Mouse (Mus musculus) CH12.LX (cell line): ENCODE measurements around the gene Nup37. TPM values are rescaled to one million over a fixed set of nuclear protein-coding genes. Genes with fewer than 3 reads are reported as not detected.

Experiments used
- DNase-seq: peaks from one replicate; pipeline ENCODE4 v3.0.0-alpha.2; 2013; ENCODE audit errors: extremely low read depth
- H3K27ac ChIP-seq: 2 replicates; pipeline ENCODE4 v1.5.1; 2012; ENCODE audit warnings: low read depth, mild to moderate bottlenecking, control low read depth, moderate library complexity; ENCODE audit not compliant: insufficient read depth
- H3K27me3 ChIP-seq: replicated peaks from 2 replicates; pipeline ENCODE3; 2012; ENCODE audit warnings: inconsistent platforms
- H3K36me3 ChIP-seq, 2 experiments: replicated peaks in 1 of 2; 2 replicates each; pipeline versions ENCODE3 to v1.6.1; 2012; ENCODE audit warnings: inconsistent platforms in 1 of 2, low read length in 1 of 2, mild to moderate bottlenecking in 1 of 2, mixed read lengths in 1 of 2, moderate library complexity in 1 of 2; ENCODE audit not compliant: control insufficient read depth in 1 of 2, insufficient read depth in 1 of 2
- H3K4me1 ChIP-seq, 2 experiments: 2 replicates each; pipeline ENCODE4 v1.6.1; 2012; ENCODE audit warnings: inconsistent platforms in 1 of 2, moderate library complexity in 1 of 2; ENCODE audit not compliant: insufficient read depth in 2 of 2, control insufficient read depth in 1 of 2
- H3K4me2 ChIP-seq: 2 replicates; pipeline ENCODE4 v1.6.1; 2012; ENCODE audit warnings: low read depth, mild to moderate bottlenecking, control low read depth; ENCODE audit not compliant: poor library complexity, insufficient read depth, severe bottlenecking
- H3K4me3 ChIP-seq, 3 experiments: fragments of 150-350 bp in 1 of 3; sonication (generic) in 1 of 3; replicated peaks in 1 of 3; 2 replicates each; pipeline versions ENCODE3 to v1.5.1; 2011 to 2012; ENCODE audit warnings: low read depth in 2 of 3, low read length in 2 of 3, mild to moderate bottlenecking in 2 of 3, moderate library complexity in 2 of 3, control low read depth in 1 of 3, improper control_type of control experiment in 1 of 3, inconsistent platforms in 1 of 3, mixed read lengths in 1 of 3; ENCODE audit not compliant: poor library complexity in 1 of 3
- H3K79me2 ChIP-seq: replicated peaks from 2 replicates; pipeline ENCODE4 v1.6.1; 2012; ENCODE audit warnings: mild to moderate bottlenecking, moderate library complexity; ENCODE audit not compliant: control insufficient read depth, poor library complexity, insufficient read depth, severe bottlenecking; ENCODE audit errors: extremely low read depth
- H3K9ac ChIP-seq: 2 replicates; pipeline ENCODE4 v1.6.1; 2012; ENCODE audit warnings: low read depth, mild to moderate bottlenecking, control low read depth, moderate library complexity; ENCODE audit not compliant: insufficient read depth
- H3K9me3 ChIP-seq: replicated peaks from 2 replicates; pipeline ENCODE3; 2012; ENCODE audit warnings: low read length, inconsistent platforms, mixed read lengths
- CHD1 ChIP-seq: IDR thresholded peaks from 2 replicates; pipeline ENCODE4 v1.6.1; 2012; ENCODE audit warnings: low read depth, low read length, improper control_type of control experiment, inconsistent platforms
- E2F4 ChIP-seq: IDR thresholded peaks from 2 replicates; pipeline ENCODE4 v1.6.1; 2011; ENCODE audit warnings: low read depth, low read length, improper control_type of control experiment; ENCODE audit not compliant: insufficient replicate concordance
- ELF1 ChIP-seq: IDR thresholded peaks from 2 replicates; pipeline ENCODE4 v1.6.1; 2014; ENCODE audit warnings: low read depth, mild to moderate bottlenecking, inconsistent platforms, low read length, improper control_type of control experiment
- EP300 ChIP-seq: IDR thresholded peaks from 2 replicates; pipeline ENCODE4 v1.6.1; 2011; ENCODE audit warnings: low read length, improper control_type of control experiment
- GABPA ChIP-seq: IDR thresholded peaks from 2 replicates; pipeline ENCODE4 v1.6.1; 2012; ENCODE audit warnings: low read depth, low read length, improper control_type of control experiment, inconsistent platforms; ENCODE audit not compliant: insufficient replicate concordance
- IRF4 ChIP-seq: IDR thresholded peaks from 2 replicates; pipeline ENCODE4 v1.6.1; 2014; ENCODE audit warnings: low read depth, mild to moderate bottlenecking, inconsistent platforms, low read length, improper control_type of control experiment
- JUN ChIP-seq: IDR thresholded peaks from 2 replicates; pipeline ENCODE4 v1.6.1; 2011; ENCODE audit warnings: low read depth, mild to moderate bottlenecking, low read length, improper control_type of control experiment, moderate library complexity; ENCODE audit not compliant: insufficient read depth
- JUND ChIP-seq: conservative IDR thresholded peaks from 2 replicates; pipeline ENCODE4 v1.6.1; 2011; ENCODE audit warnings: low read depth, low read length, improper control_type of control experiment
- MAX ChIP-seq: IDR thresholded peaks from 2 replicates; pipeline ENCODE4 v1.6.1; 2011; ENCODE audit warnings: low read length, improper control_type of control experiment
- MAZ ChIP-seq: IDR thresholded peaks from 2 replicates; pipeline ENCODE4 v1.6.1; 2012; ENCODE audit warnings: low read depth, mild to moderate bottlenecking, inconsistent platforms, low read length, improper control_type of control experiment, moderate library complexity
- MEF2A ChIP-seq: IDR thresholded peaks from 2 replicates; pipeline ENCODE4 v1.6.1; 2014; ENCODE audit warnings: low read depth, mild to moderate bottlenecking, inconsistent platforms, low read length, improper control_type of control experiment, borderline replicate concordance
- MXI1 ChIP-seq: IDR thresholded peaks from 2 replicates; pipeline ENCODE4 v1.6.1; 2011; ENCODE audit warnings: mild to moderate bottlenecking, low read depth, low read length, improper control_type of control experiment
- NRF1 ChIP-seq: IDR thresholded peaks from 2 replicates; pipeline ENCODE4 v1.6.1; 2014; ENCODE audit warnings: low read depth, mild to moderate bottlenecking, inconsistent platforms, low read length, improper control_type of control experiment, moderate library complexity
- PAX5 ChIP-seq: IDR thresholded peaks from 2 replicates; pipeline ENCODE4 v1.6.1; 2012; ENCODE audit warnings: low read length, inconsistent platforms, mixed read lengths
- POLR2AphosphoS2 ChIP-seq: IDR thresholded peaks from 2 replicates; pipeline ENCODE4 v1.6.1; 2011; ENCODE audit warnings: low read depth, low read length, improper control_type of control experiment
- SMC3 ChIP-seq: IDR thresholded peaks from 2 replicates; pipeline ENCODE4 v1.6.1; 2011; ENCODE audit warnings: low read depth, low read length, improper control_type of control experiment
- TCF12 ChIP-seq: IDR thresholded peaks from 2 replicates; pipeline ENCODE4 v1.6.1; 2014; ENCODE audit warnings: low read depth, mild to moderate bottlenecking, inconsistent platforms, low read length, improper control_type of control experiment
- USF1 ChIP-seq: IDR thresholded peaks from 2 replicates; pipeline ENCODE4 v1.6.1; 2014; ENCODE audit warnings: low read depth, mild to moderate bottlenecking, inconsistent platforms, low read length, improper control_type of control experiment
- ZC3H11A ChIP-seq: IDR thresholded peaks from 2 replicates; pipeline ENCODE4 v1.6.1; 2012; ENCODE audit warnings: low read depth, mild to moderate bottlenecking, inconsistent platforms, low read length, improper control_type of control experiment
- ZKSCAN1 ChIP-seq: IDR thresholded peaks from 2 replicates; pipeline ENCODE4 v1.6.1; 2012; ENCODE audit warnings: low read depth, inconsistent platforms, low read length, improper control_type of control experiment, borderline replicate concordance
- ZMIZ1 ChIP-seq: IDR thresholded peaks from 2 replicates; pipeline ENCODE4 v1.6.1; 2012; ENCODE audit warnings: low read depth, mild to moderate bottlenecking, inconsistent platforms, low read length, improper control_type of control experiment
- dilution Hi-C: fragments of 300-500 bp; cut with MboI; formaldehyde crosslinking; loops from 2 replicates; pipeline ENCODE4 v1.14.3; 2020; ENCODE audit warnings: low sequenced_read_pairs; ENCODE audit not compliant: extremely low pct_unique_long_range_greater_than_20kb, extremely low pct_ligation_motif_present
- in situ Hi-C: fragments of 300-500 bp; cut with MboI; formaldehyde crosslinking; loops from 3 replicates; pipeline ENCODE4 v1.14.3; 2019; ENCODE audit warnings: low sequenced_read_pairs, low pct_ligation_motif_present, low pct_unique_long_range_greater_than_20kb, mixed read lengths
- polyA plus RNA-seq: library from polyadenylated mRNA; unstranded; fragments of >175 nt; gene quantifications from 2 replicates; pipeline ENCODE4 v1.2.1, GENCODE M21; 2012; ENCODE audit warnings: low read depth; ENCODE audit not compliant: insufficient read length
- total RNA-seq, 2 experiments: library from RNA; depleted of rRNA; stranded (reverse); fragments of 300-350 nt in 1 of 2; fragments of >200 nt in 1 of 2; gene quantifications; 2 replicates each; pipeline ENCODE4 v1.2.3; 2012 to 2014

Nup37 gene
- total and polyA plus RNA-seq, 3 experiments, result 59.2 to 222 (median 82.4) TPM

GRCm38 (mm10) chr10:88225421-88225820 lies 78.6 kb downstream of the Nup37 start:
- no peaks in the 10 kb centered on the region for H3K27me3 ChIP-seq
- H3K27ac ChIP-seq, result no peak overlapping the region
- dilution Hi-C loops, result no loop called here

GRCm38 (mm10) chr10:88227962-88228361 lies 81.2 kb downstream of the Nup37 start:
- in situ Hi-C loops, result no loop called here
- TF ChIP-seq EP300, result no peak
- TF ChIP-seq ZC3H11A, result no peak
- TF ChIP-seq USF1, result no peak
- TF ChIP-seq CHD1, result no peak
- TF ChIP-seq JUND, result no peak
- no peak for TF ChIP-seq ELF1
- no peak for TF ChIP-seq E2F4
- no peak for TF ChIP-seq IRF4
- TF ChIP-seq MAX, result no peak
- TF ChIP-seq PAX5, result no peak
- TF ChIP-seq MEF2A, result no peak
- no peak for TF ChIP-seq TCF12
- TF ChIP-seq SMC3, result no peak
- H3K4me2 ChIP-seq, result no peak overlapping the region
- peaks cover 22 to 65% of the 10 kb centered on the region in 2 experiments for H3K36me3 ChIP-seq
- no peak for DNase-seq
- no peak overlapping the region for H3K4me3 ChIP-seq
- no peaks in the 10 kb centered on the region for H3K9me3 ChIP-seq
- dilution Hi-C loops, result no loop called here
- H3K27ac ChIP-seq, result no peak overlapping the region
- H3K9ac ChIP-seq, result no peak overlapping the region
- H3K4me1 ChIP-seq, result 0 out of 4 replicates have a peak, but pooled peaks cover 0 to 2% of the 10 kb centered on the region in 2 experiments
- H3K27me3 ChIP-seq, result no peaks in the 10 kb centered on the region
- H3K79me2 ChIP-seq, result no peaks in the 10 kb centered on the region

More at GRCm38 (mm10) chr10:88225421-88225820, 78.6 kb downstream of the Nup37 start:
- no peak for DNase-seq
- no peak overlapping the region for H3K4me3 ChIP-seq
- H3K4me1 ChIP-seq, result 0 out of 4 replicates have a peak, but pooled peaks cover 0 to 2% of the 10 kb centered on the region in 2 experiments
- TF ChIP-seq USF1, result no peak
- no peak for TF ChIP-seq EP300
- no peak for TF ChIP-seq NRF1
- TF ChIP-seq ZKSCAN1, result no peak
- TF ChIP-seq GABPA, result no peak
- TF ChIP-seq MAZ, result no peak
- no peak for TF ChIP-seq MAX
- no peak for TF ChIP-seq POLR2AphosphoS2
- no peak for TF ChIP-seq ZMIZ1
- no peak for TF ChIP-seq JUN
- TF ChIP-seq SMC3, result no peak
- no peak for TF ChIP-seq MXI1
- in situ Hi-C loops, result no loop called here
- no peaks in the 10 kb centered on the region for H3K79me2 ChIP-seq
- H3K9ac ChIP-seq, result no peak overlapping the region
- no peak overlapping the region for H3K4me2 ChIP-seq
- H3K36me3 ChIP-seq, result peaks cover 32 to 75% of the 10 kb centered on the region in 2 experiments
- no peaks in the 10 kb centered on the region for H3K9me3 ChIP-seq

Other genes with a start within 250 kb of the Nup37 start
- 0.17 TPM in 1 of 2 replicates, not detected in the other for gene Pmch, start 55.9 kb upstream of the Nup37 start, total RNA-seq (2012; rRNA removed)
- not detected in 2 replicates for gene Pmch, start 55.9 kb upstream of the Nup37 start, total RNA-seq (2014; rRNA removed)
- gene Pmch, start 55.9 kb upstream of the Nup37 start, polyA plus RNA-seq, result 0.41 TPM in 1 of 2 replicates, not detected in the other
- 19.8 and 23.2 TPM in 2 replicates for gene Parpbp, start 51 bp upstream of the Nup37 start, total RNA-seq (2012; rRNA removed)
- gene Parpbp, start 51 bp upstream of the Nup37 start, total RNA-seq (2014; rRNA removed), result 35.0 and 44.6 TPM in 2 replicates
- gene Parpbp, start 51 bp upstream of the Nup37 start, polyA plus RNA-seq, result 16.9 and 19.5 TPM in 2 replicates
- 59.3 and 65.4 TPM in 2 replicates for gene Washc3, start 54.1 kb downstream of the Nup37 start, total RNA-seq (2012; rRNA removed)
- 129 and 134 TPM in 2 replicates for gene Washc3, start 54.1 kb downstream of the Nup37 start, total RNA-seq (2014; rRNA removed)
- 67.8 and 71.8 TPM in 2 replicates for gene Washc3, start 54.1 kb downstream of the Nup37 start, polyA plus RNA-seq
- gene Dram1, start 232.1 kb downstream of the Nup37 start, total RNA-seq (2012; rRNA removed), result 0.04 TPM in 2 replicates
- not detected in 2 replicates for gene Dram1, start 232.1 kb downstream of the Nup37 start, total RNA-seq (2014; rRNA removed)
- gene Dram1, start 232.1 kb downstream of the Nup37 start, polyA plus RNA-seq, result not detected in 2 replicates
- 18.0 and 18.7 TPM in 2 replicates for gene Gnptab, start 232.1 kb downstream of the Nup37 start, total RNA-seq (2012; rRNA removed)
- 12.2 and 13.2 TPM in 2 replicates for gene Gnptab, start 232.1 kb downstream of the Nup37 start, total RNA-seq (2014; rRNA removed)
- 34.7 and 38.2 TPM in 2 replicates for gene Gnptab, start 232.1 kb downstream of the Nup37 start, polyA plus RNA-seq